Mouse (Mus musculus): ENCODE measurements around the gene Pde9a.

- no peak for TF ChIP-seq MYOD1 (IDR thresholded peaks at IDR 0.05; ENCODE audit: control insufficient read depth in 1 of 3, insufficient read length in 2 of 3, low read depth in 2 of 3)
- TF ChIP-seq MYOG (IDR thresholded peaks at IDR 0.05; ENCODE audit: control insufficient read depth in 1 of 3, insufficient read depth in 1 of 3, insufficient read length in 2 of 3, low read depth in 2 of 3): no peak
- TF ChIP-seq MAX (IDR thresholded peaks at IDR 0.05; ENCODE audit: low read depth): no peak
- no peak for TF ChIP-seq POLR2AphosphoS2 (IDR thresholded peaks at IDR 0.05; ENCODE audit: insufficient read length, low read depth)
- TF ChIP-seq POLR2A (IDR thresholded peaks at IDR 0.05; ENCODE audit: insufficient read length, low read depth): no peak
- no peak for TF ChIP-seq REST (IDR thresholded peaks at IDR 0.05; ENCODE audit: insufficient read depth, insufficient read length)
- no peak for TF ChIP-seq USF1 (IDR thresholded peaks at IDR 0.05; ENCODE audit: low read depth)
- TF ChIP-seq E2F4 (IDR thresholded peaks at IDR 0.05; ENCODE audit: insufficient read depth): no peak
- no peak for TF ChIP-seq CEBPB (IDR thresholded peaks at IDR 0.05; ENCODE audit: insufficient read depth, poor library complexity, severe bottlenecking)
Measured at GRCm38 (mm10) chr17:31344816-31345215, 41.2 kb upstream of the Pde9a start.

Data from myocyte (in vitro differentiated cells).